Mouse (Mus musculus): ENCODE data around the gene N4bp1.

Gene N4bp1

GRCm38 (mm10) chr8:86861516-86861915 is 23.5 kb downstream of the N4bp1 start:
- DNase-seq (ENCODE audit: low spot score in 2 of 2): no peak

DNA sequence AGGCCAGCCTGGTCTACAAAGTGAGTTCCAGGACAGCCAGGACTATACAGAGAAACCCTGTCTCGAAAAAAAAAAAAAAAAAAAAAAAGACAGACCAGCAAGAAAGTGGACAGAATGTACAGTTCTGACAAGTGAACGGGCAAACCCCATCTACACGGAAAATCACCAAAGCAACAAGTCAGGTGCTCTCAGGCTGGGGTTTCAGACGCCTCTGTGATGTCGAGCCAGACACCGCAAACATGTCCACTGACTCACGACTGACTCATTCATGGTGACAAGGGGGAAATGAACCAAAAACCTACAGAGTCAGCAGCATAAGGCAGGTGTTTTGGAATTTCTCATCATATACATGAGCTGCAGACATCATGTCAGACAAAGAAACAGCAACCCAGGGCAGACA is 28.8 kb downstream of the N4bp1 start:
- DNase-seq (ENCODE audit: low spot score in 2 of 2): no peak

GRCm38 (mm10) chr8:86854686-86855085 is 30.4 kb downstream of the N4bp1 start:
- DNase-seq (ENCODE audit: low spot score in 2 of 2): no peak

GRCm38 (mm10) chr8:86853989-86854373 is 31.1 kb downstream of the N4bp1 start:
- DNase-seq (ENCODE audit: low spot score in 2 of 2): no peak

DNA sequence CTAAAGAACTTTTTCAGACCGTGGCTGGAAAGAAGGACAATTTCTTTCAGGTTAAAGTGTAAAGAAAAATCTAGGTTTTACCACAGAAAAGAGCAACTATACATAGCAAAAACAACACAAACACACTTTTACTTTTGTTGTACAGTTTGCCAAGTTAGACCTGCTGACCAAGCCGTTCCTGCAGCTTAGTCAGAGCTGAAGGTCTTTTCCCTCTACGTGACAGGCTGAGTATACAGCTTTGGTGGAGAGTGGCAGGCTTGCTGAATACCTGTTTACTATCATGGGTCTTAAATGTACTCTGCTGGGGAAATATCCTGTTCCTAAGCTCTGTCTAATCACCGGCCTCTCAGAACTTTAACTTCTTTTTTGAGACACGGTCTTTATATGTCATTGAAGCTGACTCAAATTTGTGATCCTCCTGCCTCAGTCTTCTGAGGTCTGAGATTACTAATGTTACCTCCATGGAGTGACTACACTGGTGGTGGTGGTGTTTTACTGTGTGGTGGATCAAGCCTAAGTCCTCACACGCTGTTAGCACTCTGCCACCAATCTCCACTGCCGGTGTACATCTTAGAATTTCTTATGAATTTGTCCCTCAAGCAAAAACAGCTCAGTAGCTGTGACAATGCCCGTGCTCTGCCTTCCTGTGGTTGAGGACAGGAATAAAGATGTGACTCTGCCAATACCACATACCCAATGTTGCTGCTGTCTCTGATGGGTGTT is 31.6 kb downstream of the N4bp1 start:
- DNase-seq (ENCODE audit: low spot score in 2 of 2): no peak

DNA sequence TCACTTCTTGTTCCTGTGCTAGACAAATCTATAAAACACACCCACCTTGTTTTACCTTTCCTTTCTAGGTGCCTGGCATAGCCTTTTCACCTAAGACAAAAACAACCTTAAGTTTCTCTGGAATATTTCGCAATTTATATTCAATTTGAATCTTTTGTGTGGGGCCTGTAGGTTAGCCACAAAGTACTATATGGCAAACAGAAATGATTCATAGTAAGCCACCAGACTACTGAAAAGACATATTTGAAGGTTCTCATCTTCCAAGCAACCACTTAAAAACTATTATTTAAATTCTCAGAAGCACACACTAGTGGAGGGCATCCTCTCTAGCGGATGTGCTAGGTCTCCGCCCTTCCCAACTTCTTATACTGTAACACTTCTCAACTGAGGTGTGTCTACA is 32.6 kb downstream of the N4bp1 start:
- no peak for DNase-seq (ENCODE audit: low spot score in 2 of 2)

DNA sequence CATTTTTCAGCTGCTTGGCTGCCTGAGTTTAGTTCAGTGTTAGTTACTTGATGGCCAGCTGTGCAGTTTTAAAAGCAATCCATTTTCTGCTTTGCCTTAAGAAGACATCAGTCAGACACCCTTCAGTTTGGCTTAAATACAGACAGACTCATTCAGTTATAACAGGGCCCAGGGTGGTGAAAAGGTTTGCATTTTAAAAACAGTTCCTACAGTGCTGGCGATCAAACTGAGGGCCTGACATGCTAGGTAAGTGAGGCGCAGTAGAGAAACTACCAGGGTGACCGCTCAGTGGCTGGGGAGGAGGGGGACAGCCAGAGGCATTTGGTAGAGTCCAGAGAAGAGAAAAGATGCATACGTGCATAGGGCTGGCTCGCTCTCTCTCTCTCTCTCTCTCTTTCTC is 36.2 kb downstream of the N4bp1 start:
- DNase-seq (ENCODE audit: low spot score in 2 of 2): no peak

GRCm38 (mm10) chr8:86848401-86848800 is 36.7 kb downstream of the N4bp1 start:
- no peak for DNase-seq (ENCODE audit: low spot score in 2 of 2)

DNA sequence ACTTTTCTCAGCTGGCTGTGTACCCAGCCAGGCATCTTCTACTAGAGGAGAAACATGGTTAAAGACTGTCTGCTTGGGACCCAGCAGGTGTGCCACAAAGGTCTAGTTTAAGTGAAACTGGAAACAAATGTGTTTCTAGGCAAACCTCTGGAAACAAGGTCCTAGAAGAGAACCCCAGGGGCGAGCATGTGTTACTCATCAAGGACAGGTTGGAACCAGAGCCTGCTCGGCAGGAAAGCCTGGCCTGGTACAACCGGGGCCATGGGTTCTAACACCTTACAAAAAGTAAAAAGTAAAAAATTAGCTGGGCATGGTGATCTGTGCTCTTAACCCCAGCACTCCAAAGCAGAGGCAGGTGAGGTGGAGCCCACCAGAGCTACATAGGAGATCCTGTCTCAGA is 38.0 kb downstream of the N4bp1 start:
- no peak for DNase-seq (ENCODE audit: low spot score in 2 of 2)

GRCm38 (mm10) chr8:86845875-86846274 is 39.2 kb downstream of the N4bp1 start:
- DNase-seq (ENCODE audit: low spot score in 2 of 2): no peak

- DNase-seq (ENCODE audit: low spot score in 2 of 2): no peak
Measured at GRCm38 (mm10) chr8:86844856-86845255, 40.2 kb downstream of the N4bp1 start.

DNA sequence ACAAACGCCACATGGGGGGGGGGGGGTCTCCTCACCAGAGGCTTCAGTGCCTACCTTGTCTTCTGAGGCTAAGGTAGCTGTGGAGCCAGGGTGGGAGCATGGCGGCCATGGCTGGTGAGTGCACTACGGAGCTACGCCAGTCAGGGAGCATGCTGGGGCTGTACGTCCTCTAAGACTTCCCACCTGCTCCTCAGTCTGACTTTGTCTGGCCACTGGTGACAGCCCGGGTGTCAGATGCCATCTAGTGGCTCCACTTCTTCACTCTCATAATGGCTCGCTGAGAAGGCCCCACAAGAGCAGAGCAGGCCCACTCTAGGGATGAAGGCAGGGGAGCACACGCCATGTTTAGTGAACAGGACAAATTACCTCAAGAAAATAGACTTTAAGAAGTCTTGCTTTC is 41.2 kb downstream of the N4bp1 start:
- DNase-seq (ENCODE audit: low spot score in 2 of 2): no peak

GRCm38 (mm10) chr8:86841556-86842309 is 43.3 kb downstream of the N4bp1 start:
- no peak for DNase-seq (ENCODE audit: low spot score in 2 of 2)

DNA sequence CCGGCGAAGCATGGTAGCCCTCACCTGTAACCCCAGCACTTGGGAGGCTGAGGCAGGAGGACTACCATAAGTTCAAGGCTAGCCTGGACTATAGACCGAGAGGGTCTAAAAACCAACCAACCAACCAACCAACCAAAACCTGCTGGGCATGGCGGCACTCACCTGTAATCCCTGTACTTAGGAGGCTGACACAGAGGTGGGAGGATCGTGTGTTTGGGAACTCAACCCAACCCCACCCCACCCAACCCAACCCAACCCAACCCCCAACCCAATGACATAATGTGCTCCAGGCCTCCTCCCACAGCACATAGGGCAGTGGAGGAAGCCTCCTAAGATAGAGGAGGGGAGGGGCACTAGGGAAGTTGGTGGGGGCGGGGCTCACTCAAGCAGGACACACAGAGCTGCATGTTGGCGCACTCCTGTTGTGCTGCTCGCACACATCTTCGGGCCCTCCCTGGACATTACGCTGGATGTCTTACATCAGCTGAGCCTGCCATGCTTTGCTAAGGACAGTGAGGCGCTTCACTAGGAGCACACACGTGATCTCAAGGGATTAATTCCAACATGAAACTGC is 44.9 kb downstream of the N4bp1 start:
- DNase-seq (ENCODE audit: low spot score in 2 of 2): no peak

DNA sequence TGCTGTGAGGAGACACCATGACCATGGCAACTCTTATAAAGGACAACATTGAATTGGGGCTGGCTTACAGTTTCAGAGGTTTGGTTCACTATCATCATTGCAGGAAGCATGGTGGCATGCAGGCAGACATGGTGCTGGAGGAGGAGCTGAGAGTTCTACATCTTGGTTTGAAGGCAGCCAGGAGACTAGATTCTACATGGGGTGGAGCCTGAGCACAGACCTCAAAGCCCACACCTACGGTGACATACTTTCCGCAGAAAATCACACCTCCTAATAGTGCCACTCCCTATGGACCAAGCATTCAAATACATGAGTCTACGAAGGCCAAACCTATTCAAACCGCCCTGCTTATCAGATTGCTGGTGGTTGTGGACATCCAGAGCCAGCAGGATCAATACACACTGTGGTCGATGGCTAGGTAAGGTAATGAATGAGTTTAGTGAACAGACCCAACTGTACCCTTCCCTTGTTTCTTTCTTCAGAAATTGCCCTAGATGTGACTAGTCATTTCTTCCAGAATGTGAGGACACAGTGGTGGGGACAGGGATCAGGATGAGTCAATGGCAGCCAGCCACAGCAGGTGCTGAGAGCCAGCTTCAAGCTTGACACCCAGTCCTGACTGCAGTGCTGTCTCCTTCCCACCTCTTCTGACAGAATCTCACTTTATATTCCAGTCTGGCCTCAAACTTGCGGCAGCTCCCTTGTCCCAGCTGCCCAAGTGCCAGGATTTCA is 46.2 kb downstream of the N4bp1 start:
- DNase-seq (ENCODE audit: low spot score in 2 of 2): no peak

GRCm38 (mm10) chr8:86837234-86837633 is 47.8 kb downstream of the N4bp1 start:
- no peak for DNase-seq (ENCODE audit: low spot score in 2 of 2)

- DNase-seq (ENCODE audit: low spot score in 2 of 2): no peak
Measured at GRCm38 (mm10) chr8:86835881-86836280, 49.2 kb downstream of the N4bp1 start.

DNA sequence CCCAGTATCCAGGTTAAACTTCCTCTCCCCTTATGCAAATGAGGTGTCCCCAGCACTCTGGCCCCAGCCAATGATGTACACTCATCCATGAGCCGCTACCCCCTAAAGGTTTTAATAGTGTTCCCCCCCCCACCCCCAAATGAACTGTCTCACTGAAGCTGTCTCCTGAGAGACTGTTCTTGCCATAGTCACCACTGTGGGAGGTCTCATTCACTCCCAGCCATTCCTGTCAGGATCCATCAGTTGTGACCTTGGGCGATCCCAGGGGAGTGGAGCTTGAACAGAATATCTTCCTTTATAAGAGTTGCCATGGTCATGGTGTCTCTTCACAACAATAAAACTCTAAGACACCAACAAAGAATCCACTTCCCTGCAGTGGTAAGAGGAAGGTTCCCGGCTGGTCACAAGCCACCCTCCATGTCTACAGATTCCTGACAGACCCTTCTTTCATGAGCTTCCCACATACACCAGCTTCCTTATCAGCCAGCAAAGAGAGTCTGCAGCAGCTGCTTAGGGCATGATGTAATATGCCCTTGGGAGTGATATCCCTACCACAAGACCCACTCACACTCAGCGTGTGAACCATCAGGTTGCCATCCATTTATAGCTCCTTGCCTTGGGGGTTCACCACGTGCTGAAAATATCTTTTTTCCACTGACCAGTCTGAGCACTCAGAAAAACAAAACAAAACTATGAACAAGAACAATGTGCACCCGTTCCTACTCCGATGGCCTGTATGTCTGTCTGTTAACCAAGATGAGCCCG is 50.4 kb downstream of the N4bp1 start:
- no peak for DNase-seq (ENCODE audit: low spot score in 2 of 2)

DNA sequence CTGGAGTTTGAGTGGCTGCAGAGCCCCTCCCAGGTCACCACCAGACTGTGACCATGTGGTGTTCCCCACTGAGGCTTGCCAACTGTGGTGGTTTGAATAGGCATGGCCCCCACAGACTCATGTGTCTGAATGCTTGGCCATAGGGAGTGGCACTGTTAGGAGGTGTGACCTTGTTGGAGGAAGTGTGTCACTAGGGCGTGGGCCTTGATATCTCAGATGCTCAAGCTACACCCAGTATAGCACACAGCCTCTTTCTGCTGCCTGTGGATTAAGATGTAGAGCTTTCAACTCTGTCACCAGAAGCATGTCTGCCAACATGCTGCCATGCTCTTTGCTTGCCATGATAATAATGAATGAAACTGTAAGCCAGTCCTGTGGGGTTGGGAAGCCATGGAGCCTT is 51.1 kb downstream of the N4bp1 start:
- no peak for DNase-seq (ENCODE audit: low spot score in 2 of 2)

DNA sequence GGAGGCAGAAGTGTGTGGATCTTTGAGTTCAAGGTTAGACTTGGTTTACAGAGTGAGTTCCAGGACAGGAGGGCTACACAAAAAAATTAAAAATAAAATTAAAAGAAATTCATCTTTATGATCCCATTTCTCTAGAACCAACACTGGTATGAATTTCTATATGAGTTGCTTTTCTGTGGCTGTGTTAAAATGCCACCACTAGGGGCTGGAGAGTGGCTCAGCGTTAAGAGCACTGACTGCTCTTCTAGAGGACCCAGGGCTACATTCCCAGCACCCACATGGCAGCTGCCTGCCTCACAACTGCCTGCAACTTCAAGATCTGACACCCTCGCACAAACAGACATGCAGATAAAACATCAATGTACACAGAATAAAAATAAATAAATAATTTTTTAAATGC is 56.1 kb downstream of the N4bp1 start:
- no peak for DNase-seq (ENCODE audit: low spot score in 2 of 2)

DNA sequence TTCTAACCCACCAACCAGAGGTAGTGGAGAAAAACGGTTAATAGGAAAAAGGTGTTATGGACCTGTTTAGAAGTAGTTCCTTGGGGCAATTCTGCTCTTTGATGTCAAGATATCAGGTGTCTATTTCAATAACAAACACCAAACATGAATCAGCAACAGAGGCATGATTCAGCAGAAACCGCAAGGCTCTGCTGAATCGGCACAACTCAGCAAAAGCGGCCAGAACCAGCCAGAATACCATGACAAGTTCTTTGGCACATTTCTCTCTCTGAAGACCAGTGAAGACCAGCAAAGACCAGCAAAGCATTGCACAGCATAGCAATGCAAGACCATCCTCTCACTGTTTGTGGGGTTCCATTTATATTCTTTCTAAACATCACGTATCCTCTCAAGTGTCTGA is 57.9 kb downstream of the N4bp1 start:
- DNase-seq (ENCODE audit: low spot score in 2 of 2): no peak

GRCm38 (mm10) chr8:86826538-86826937 is 58.5 kb downstream of the N4bp1 start:
- no peak for DNase-seq (ENCODE audit: low spot score in 2 of 2)

Data from left cerebral cortex, adult 9 months (tissue).